Mouse (Mus musculus) monocyte, adult 5-6 weeks (primary cell): ENCODE measurements around the gene Gm2115. TPM values are rescaled to one million over a fixed set of nuclear protein-coding genes. Genes with fewer than 3 reads are reported as not detected.

ENCODE experiments used
- ATAC-seq: fragments of 153-309, 156-312 bp; replicated peaks from 2 replicates; pipeline ENCODE4 v1.8.0; 2017; ENCODE audit warnings: mild to moderate bottlenecking; ENCODE audit not compliant: low TSS enrichment, insufficient number of reproducible peaks, severe bottlenecking, poor library complexity, low FRiP score
- total RNA-seq: library from RNA; stranded (forward); fragments of 200-1000, 200-491, 200-594 nt; gene quantifications from 3 replicates; pipeline ENCODE4 v1.2.3, GENCODE M21; 2017

Gm2115 gene
- not detected in 3 replicates for total RNA-seq

DNA sequence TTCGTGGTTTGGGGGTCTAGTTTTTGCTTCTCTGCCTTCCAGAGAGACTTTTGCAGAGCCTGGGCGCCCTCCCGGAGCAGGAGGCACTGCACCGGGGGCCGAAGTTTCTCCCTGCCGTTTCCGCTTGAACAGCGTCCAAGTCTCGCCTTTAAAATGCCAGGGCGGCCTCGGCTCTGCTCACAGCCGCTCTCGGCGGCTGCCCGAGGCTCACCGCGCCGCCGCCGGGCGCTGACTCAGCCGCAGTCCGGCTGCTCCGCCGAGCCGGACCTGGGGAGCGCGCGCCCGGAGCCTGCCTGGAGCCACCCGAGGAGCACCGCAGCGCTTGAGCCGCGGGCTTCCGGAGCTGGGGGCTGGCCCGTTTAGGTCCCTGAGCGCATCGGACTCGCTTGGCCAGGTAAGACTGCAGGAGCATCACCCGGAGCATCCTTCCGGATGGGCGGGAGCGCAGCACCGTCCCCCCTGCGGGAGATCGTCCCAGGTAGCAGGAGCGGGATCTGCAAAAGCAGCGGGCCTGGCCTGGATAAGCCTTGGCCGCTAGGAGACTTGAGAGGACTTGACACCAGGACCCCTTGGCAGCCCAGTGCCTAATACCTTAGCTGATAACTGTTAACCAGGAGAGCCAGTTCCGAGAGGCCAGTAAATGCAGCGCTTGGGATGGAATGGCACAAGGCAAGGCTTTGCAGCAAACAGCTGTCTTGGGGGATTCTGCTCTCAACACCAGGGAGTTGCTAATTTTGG, at the start of gene Gm2115:
TSS of gene Gm2115 (plus strand) at position 159 of the 738 bp plus-strand sequence.
- no peak for ATAC-seq

DNA sequence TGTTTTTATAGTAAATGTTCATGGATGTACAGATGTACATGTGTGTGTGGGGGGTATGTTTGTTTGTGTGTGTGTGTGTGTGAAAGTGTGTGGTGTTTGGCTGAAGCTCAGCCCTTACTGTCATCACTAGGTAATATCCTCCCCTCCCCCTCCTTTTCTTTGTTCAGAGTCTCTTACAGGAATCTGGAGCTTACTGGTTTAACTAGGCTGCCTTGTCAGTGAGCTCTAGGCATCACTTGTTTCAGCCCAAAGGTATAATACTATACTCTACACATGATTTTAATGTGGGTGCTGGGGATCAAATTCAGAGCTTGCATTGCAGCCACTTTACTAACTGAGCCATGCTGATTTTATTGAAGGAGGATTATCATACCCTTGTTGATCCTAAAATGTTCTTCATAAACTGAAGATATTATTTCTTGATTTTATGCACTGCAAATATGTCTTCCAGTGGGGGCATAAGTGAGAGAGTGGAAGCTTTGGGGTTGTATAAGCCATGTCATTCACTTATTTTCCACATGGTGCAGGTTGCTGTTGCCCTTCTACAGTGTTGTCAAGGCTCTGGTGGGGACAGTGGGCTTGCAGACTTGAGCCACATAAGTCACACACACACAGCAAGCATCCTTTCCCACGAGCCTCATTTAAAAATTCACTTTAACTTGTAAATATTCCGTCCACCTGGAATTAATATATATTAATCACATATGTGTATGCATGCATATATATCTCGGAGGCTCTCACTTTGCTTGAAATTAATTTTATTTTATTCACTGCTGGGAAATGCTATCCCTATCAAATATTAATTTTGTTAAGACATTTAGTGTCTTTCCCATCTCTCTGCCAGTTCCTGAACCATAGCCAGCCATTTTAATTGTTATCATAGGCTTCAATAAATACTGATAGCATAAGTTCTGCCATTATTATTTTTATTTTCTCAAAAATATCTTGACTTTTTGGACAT, 45.0 kb upstream of the Gm2115 start:
- ATAC-seq = no peak

DNA sequence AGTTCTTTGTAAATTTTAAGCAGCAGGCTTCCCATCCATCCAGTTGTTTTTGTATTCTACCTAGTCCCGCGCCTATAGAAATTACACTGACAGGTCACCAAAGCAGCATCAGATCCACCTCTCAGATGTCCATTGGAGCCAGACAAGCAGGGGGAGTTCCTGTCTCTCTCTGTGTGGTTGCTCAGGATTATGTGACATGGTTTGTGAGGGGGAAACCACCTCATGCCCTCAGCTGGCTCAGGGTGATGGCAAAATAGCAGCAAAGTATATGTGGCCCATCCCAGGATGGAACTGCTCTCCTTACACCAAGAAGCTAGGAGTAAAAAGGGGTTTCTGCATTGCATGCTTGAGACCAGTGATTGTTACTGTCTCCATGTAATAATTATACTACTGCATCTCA, 42.3 kb upstream of the Gm2115 start:
- no peak for ATAC-seq

DNA sequence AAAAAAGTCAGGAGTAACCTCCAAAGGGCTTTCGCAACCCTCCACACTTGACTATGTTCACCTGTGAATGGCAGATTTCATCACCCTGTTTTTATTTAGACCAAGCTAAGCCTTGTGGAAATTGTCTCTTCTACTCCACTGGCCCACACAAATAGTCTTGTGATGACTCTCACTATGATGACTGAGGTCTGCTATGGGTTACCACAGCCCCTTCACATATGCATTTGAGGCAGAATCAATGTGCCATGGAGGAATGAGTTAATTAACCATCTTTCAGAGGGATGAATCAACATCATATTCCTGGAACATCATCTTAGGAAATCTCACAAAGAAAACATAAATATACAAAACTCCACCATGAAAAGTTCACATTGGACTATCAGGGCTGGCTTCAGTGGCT, 25.6 kb upstream of the Gm2115 start:
- no peak for ATAC-seq

DNA sequence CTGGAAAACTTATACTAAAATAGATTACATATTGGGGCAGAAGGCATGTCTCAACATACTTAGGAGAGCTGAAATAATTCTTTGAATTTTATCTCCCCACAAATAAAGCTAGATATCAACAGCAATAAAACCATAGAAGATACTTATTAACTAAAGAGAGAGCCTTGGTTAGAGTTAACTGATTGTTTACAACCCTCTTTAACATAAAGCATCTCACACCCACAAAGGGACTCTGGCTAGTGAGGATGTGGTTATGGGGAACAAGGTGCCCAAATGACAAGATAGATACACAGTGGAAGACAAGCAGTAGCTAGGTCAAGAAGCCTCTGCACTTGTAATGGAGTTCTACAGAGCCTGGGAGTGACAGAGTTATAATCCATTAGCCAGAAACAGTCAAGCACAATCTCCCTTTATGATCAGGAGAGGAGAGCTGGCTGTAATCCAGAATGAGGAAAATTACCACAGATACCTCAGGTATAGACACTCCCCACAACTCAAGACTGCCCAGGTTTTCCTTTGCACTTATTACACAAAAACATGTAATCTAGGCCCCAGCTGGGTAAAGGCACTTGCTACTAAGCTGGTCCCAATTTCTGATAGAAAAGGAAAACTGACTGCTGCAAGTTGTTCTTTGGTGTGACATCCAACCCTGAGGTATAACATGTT, 10.1 kb upstream of the Gm2115 start:
- no peak for ATAC-seq

DNA sequence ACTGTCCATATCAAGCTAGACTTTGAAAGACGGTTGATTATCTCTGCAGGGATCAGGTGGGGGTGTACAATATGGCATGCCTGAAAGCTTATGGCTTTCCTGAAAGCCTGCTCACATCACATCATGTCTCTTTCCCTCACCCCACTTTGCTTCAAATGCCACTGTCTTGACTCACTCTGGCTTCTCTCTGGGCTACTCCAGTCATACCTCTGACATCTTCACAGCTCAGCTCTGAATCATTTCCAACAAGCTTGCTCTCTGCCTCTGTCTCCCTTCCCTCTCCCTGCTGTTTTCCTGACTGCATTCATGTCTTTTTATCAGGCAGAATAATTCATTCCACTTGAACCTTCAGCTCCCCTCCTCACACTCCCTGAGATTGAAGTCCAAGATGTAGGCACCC, 7.4 kb upstream of the Gm2115 start:
- no peak for ATAC-seq

DNA sequence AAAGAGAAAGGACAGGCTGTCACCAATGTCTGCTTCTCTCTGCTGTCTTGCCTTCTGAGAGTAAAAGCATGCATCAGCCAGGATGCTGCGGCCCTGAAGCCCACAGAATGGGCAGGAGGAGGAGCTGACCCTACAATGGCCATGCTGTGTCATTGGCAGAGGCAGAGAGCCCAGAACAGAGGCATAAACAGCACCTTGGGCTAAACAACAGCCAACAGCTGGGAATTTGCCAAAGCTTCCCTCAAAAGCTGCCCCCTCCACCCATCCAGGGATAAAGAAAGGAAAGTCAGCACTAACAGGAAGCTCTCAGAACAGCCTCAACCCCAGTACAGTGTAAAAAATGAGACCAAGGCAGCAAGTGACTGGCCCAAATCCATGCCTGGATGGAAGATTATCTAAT, 6.3 kb upstream of the Gm2115 start:
- ATAC-seq = no peak

DNA sequence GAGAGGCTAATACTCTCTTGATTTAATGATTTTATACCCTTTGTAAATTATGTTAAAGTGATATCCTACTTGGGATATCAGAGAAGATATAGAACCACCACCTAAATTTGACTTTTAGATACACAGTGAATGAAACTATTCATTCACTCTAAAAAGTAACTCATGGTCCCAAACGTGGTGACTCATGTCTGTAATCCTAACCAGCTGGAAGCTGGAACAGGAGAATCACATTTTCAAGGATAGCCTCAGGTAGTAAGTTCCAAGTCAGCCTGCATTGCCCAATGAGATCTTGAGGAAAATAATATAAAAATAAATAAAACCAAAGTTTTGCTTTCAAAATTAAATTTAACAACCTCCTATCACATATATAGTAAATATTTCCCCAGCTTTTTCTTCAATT, 2.6 kb upstream of the Gm2115 start:
- ATAC-seq = no peak

DNA sequence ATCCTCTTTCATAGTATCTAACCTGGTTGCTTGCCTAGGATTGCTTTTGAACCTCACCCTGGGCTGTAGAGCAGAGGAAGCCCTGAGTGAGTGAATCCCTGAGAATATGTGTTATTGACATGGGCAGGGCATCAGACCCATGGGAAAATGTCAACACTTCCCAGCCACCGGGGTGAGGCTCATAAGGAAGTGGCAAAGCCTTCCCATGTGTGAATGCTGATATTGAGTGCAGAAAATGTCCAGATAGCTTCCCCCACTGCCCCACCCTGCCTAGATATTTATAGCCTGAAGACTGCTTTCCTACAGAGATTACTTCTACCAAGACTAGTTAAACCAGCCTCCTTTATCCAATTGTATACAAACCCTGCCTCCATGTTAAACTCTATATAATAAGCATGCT, 4.0 kb downstream of the Gm2115 start:
- no peak for ATAC-seq

DNA sequence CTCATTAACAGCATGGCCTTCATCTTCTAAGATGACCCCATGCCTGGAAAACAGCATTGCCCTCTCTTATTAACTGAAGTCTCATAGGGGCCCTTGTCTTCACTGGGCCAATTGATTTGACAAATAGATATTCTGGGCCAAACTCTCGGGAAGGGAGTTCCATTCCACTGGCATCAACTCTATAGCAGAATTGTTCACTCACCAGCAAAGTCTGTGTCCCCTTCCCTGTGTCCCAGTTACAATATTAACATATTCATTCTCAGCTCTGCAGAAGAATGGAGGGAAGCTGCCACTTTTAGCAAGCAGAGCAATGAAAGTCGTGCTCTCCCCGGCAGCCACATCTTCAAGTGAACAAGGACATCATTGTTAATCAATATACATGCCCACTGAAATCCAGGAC, 5.9 kb downstream of the Gm2115 start:
- no peak for ATAC-seq

DNA sequence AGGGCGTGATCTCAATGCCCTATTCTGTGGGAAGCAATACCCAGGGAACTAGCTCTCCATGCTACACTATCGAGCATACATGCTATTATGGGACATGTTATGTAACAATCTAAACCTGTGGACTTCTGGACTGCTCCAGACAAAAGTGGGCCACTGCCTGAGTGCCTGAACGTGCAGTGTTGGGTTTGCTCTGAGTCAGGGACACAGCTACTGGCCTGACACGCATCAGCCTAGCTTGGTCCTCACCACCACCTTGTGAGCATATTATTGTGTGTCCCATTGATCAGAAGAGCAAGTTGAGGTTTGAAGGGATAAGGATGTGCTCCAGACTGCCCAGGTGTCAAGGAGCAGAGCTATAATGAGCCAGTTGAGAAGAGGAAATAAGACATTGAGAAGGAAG, 16.2 kb downstream of the Gm2115 start:
- ATAC-seq = no peak

DNA sequence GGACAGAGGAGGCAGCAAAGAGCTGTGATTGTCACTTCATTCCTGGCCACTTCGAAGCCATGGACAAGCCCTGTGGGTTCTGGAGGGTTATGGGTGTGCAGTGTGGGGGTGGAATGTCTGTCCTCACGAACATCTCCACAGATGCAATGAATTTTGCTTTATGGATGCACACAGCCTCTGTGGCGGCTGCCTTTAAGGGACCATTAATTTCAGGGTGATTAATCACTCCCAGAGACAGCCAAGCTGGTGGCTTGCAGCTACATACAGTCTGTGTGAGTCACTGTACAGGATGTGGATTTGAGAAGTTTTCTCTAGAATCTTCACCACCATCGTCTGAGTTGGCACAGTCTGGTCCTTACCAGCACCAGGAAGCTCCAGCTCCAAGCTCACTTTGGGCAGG, 17.9 kb downstream of the Gm2115 start:
- no peak for ATAC-seq

DNA sequence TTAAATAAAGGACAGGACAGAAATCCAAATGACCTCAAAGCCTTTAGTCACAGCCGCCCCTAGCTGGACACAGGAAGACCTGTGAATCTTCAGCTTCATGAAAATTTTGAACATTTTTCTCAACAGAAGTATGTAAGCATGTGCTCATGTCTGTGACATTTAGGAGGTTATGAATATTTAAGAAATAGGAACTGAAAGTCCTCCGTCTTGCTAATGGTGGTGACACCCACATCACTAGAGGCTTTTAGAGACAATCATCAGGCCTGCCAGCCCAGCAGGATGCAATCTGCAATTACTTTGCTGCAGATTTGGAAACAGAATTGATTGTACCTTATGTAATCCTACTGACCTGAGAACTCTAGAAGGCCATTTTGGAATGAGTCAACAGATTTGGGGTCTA, 22.7 kb downstream of the Gm2115 start:
- ATAC-seq = no peak

DNA sequence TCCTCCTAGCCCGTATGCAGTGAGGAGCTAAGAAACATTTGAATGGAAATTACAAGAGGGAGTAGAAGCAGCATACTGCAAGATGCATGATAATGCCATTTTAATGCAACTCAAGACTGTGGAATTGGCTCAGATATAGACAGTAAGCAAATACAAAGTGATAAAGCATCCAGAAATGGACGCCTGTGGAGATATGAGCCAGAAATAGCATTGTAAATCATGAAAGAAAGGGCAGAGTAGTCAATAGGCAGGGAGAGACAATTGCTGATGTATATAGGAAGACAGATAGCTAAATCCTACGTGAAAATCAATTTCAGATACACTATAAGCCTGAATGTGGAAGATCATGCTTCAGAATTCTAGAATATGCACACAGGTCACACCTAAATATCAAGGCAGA, 26.5 kb downstream of the Gm2115 start:
- no peak for ATAC-seq

DNA sequence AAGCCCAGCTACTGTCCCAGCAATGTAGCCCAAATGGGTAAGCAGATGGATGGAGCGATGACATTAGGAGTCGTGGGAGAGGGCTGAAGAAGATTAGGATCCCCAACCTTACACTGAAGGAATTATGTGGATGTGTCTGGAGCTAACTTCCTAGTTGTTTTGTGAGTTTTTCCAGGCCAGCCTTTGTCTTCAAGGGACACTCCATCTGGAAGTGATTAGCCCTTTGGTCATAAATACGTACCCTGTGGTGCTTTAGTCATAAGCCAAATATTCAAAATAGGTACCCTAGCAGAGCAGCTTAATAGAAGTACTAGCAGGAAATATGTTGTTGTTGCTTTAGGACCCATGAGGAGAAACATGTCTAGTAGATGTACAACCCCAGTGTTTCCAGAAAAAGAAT, 28.6 kb downstream of the Gm2115 start:
- no peak for ATAC-seq

DNA sequence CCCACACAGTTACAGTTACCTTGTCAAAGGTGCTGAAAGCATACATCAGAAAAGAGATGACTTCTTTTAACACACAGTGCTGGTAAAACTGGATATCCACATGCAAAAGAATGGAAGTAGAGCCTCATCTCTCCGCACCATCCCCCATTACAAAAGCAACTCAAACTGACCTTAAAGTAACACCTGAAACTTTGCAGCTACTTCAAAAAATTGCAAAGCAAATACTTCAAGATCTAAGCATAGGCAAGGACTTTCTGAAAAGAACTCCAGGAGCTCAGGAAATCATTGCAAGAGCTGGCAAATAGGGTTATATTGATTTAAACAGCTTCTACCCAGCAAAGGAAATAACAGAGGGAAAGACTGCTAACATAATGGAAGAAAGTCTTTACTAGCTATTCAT, 31.7 kb downstream of the Gm2115 start:
- no peak for ATAC-seq

DNA sequence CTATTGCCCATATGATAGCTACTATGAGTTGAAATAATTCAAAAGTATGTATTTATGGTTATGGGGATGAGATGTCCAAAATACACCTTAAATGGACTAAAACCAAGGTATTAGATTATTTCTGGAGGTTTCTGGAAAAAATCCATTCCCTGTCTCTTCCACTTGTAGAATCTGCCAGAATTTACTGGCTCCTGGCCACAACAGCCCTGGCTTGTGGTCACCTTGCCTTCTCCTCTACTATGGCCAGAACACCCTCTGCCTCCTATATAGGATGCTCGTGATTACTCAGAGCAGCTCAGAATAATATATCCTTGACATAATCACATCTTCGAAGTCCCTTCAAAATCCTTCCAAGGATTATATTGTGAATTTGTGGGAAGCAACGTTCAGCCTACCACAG, 35.5 kb downstream of the Gm2115 start:
- ATAC-seq = no peak

DNA sequence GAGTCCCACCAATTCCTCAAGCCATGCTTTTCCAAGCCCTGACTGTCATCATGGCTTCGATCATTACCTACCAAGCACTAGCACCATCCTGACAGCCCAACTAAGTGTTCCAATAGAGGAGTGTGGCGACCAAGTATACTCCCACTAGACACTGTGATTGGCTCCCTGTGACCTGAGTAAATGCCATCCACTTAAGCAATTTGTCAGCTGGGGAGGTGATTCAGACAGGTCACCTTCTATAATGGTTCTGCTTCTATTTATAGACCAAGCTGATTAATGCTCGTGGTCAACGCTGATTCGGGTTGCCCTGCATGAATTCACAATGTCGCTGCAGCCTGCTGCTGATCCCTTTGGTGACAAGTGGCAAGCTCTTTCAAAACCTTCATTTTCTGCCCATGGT, 37.4 kb downstream of the Gm2115 start:
- no peak for ATAC-seq

DNA sequence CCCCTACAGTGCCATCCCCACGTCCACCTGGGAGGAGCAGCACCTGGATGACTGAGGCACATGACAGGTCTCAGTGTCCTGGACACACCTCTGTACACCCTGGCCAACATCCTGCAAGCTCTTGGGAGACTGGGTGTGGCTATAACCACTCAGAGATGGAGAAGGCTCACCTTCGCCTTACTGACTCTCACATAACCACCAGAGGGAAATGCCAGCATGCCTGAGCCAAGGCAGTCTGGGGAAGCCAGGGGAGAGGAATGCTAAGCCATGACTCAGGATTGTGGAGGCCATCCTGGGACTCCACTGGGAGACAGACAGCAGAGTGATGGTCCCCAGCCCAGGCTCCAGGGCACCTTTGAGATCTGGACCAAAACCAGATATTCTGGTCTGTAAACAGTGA, 48.3 kb downstream of the Gm2115 start:
- no peak for ATAC-seq

DNA sequence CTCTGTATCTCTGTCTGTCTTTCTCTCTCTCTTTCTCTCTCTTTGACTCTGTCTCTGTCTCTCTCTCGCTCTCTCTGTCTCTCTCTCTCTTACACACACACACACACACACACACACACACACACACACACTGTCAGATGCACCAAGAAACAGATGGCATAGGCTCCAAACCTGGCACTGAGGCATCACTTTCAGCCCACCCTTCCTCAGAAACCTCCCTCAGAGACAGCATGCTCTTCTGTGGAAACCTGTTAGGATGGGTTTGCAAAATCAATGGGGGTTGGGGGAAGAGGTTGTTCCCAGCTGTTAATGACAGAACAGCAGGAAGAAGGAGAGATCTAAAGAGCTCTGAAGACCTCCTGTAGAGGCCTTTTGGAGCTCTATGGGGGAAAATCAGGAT, 50.1 kb downstream of the Gm2115 start:
- ATAC-seq = no peak
